Mouse (Mus musculus): ENCODE measurements around the gene Snx1.
A peak's percentile ranks its signal among the peaks of the same experiment; 100 is the strongest.

The Snx1 gene

GRCm38 (mm10) chr9:66126456-66127192 lies at the start of gene Snx1, which contains the start of gene Ciao2a:
Snx1 (minus strand) TSS chr9:66126587.
Ciao2a (plus strand) TSS chr9:66126611.
- peak; percentile 98 for DNase-seq (ENCODE audit: low read depth)

GRCm38 (mm10) chr9:66174985-66175384 lies 48.6 kb upstream of the Snx1 start:
- no peak for DNase-seq (ENCODE audit: low read depth)

GRCm38 (mm10) chr9:66173316-66173855 lies 47.0 kb upstream of the Snx1 start:
- no peak for DNase-seq (ENCODE audit: low read depth)

- no peak for DNase-seq (ENCODE audit: low read depth)
Observed at GRCm38 (mm10) chr9:66171275-66171921, 45.0 kb upstream of the Snx1 start.

GRCm38 (mm10) chr9:66170506-66170905 lies 44.1 kb upstream of the Snx1 start:
- no peak for DNase-seq (ENCODE audit: low read depth)

- no peak for DNase-seq (ENCODE audit: low read depth)
Observed at GRCm38 (mm10) chr9:66168233-66168632, 41.8 kb upstream of the Snx1 start.

GRCm38 (mm10) chr9:66167222-66167621 lies 40.8 kb upstream of the Snx1 start:
- no peak for DNase-seq (ENCODE audit: low read depth)

GRCm38 (mm10) chr9:66162995-66163394 lies 36.6 kb upstream of the Snx1 start:
- no peak for DNase-seq (ENCODE audit: low read depth)

- no peak for DNase-seq (ENCODE audit: low read depth)
Observed at GRCm38 (mm10) chr9:66160155-66160554, 33.8 kb upstream of the Snx1 start.

GRCm38 (mm10) chr9:66158885-66159430 lies 32.6 kb upstream of the Snx1 start:
- no peak for DNase-seq (ENCODE audit: low read depth)

- peak; percentile 57 for DNase-seq (ENCODE audit: low read depth)
Observed at GRCm38 (mm10) chr9:66157958-66158830, 31.8 kb upstream of the Snx1 start, which contains the start of gene Dapk2. Dapk2 (plus strand) TSS chr9:66158223.

- DNase-seq (ENCODE audit: low read depth): no peak
Observed at GRCm38 (mm10) chr9:66155534-66155933, 29.1 kb upstream of the Snx1 start.

GRCm38 (mm10) chr9:66154013-66154412 lies 27.6 kb upstream of the Snx1 start:
- DNase-seq (ENCODE audit: low read depth): no peak

GRCm38 (mm10) chr9:66153594-66153993 lies 27.2 kb upstream of the Snx1 start:
- no peak for DNase-seq (ENCODE audit: low read depth)

GRCm38 (mm10) chr9:66152011-66152410 lies 25.6 kb upstream of the Snx1 start:
- no peak for DNase-seq (ENCODE audit: low read depth)

- no peak for DNase-seq (ENCODE audit: low read depth)
Observed at GRCm38 (mm10) chr9:66146141-66146540, 19.8 kb upstream of the Snx1 start.

GRCm38 (mm10) chr9:66144248-66144647 lies 17.9 kb upstream of the Snx1 start:
- peak; percentile 74 for DNase-seq (ENCODE audit: low read depth)

- no peak for DNase-seq (ENCODE audit: low read depth)
Observed at GRCm38 (mm10) chr9:66142265-66142664, 15.9 kb upstream of the Snx1 start.

- no peak for DNase-seq (ENCODE audit: low read depth)
Observed at GRCm38 (mm10) chr9:66138193-66138592, 11.8 kb upstream of the Snx1 start.

- no peak for DNase-seq (ENCODE audit: low read depth)
Observed at GRCm38 (mm10) chr9:66135967-66136366, 9.6 kb upstream of the Snx1 start.

GRCm38 (mm10) chr9:66131466-66131865 lies 5.1 kb upstream of the Snx1 start:
- no peak for DNase-seq (ENCODE audit: low read depth)

GRCm38 (mm10) chr9:66127884-66128283 lies 1.5 kb upstream of the Snx1 start:
- no peak for DNase-seq (ENCODE audit: low read depth)

Measured in c-Kit-positive CD71-negative TER-119-negative erythroid progenitor cells, embryonic 14.5 days (primary cell).